Mouse (Mus musculus) limb, embryonic 14.5 days (tissue): ENCODE measurements around the gene Il18bp. TPM values are rescaled to one million over a fixed set of nuclear protein-coding genes. Genes with fewer than 3 reads are reported as not detected.
"Not testable (repeated sequence)": the region's sequence is repeated elsewhere in the genome, so short reads cannot be mapped to it uniquely, and the experiment has no call there.

Experiments used
- ATAC-seq: fragments of 200-750 bp; cut with Nextera tagmentation; 2 replicates; pipeline ENCODE4 v1.8.0; 2017; ENCODE audit warnings: low read depth, moderate number of reproducible peaks, moderate TSS enrichment; ENCODE audit not compliant: low FRiP score
- DNase-seq: peaks from one replicate; pipeline ENCODE4 v3.0.0-alpha.2; 2015; ENCODE audit warnings: low spot score
- H3K27ac ChIP-seq: fragments of 300-500 bp; sonication (generic); replicated peaks from 2 replicates; pipeline ENCODE4 v1.5.1; 2014; ENCODE audit warnings: low read depth, mild to moderate bottlenecking, low read length, moderate library complexity, mixed read lengths
- H3K27me3 ChIP-seq: fragments of 300-500 bp; sonication (generic); 2 replicates; pipeline ENCODE4 v1.6.1; 2014; ENCODE audit warnings: low read length, mixed read lengths; ENCODE audit not compliant: control insufficient read depth, insufficient read depth
- H3K36me3 ChIP-seq: fragments of 300-500 bp; sonication (generic); 2 replicates; pipeline ENCODE4 v1.6.1; 2014; ENCODE audit warnings: mild to moderate bottlenecking, low read length, moderate library complexity, mixed read lengths; ENCODE audit not compliant: control insufficient read depth, insufficient read depth
- H3K4me1 ChIP-seq: fragments of 300-500 bp; sonication (generic); 2 replicates; pipeline ENCODE4 v1.6.1; 2014; ENCODE audit warnings: antibody characterized with exemption, low read length, mixed read lengths; ENCODE audit not compliant: control insufficient read depth, insufficient read depth
- H3K4me2 ChIP-seq: fragments of 300-500 bp; sonication (generic); replicated peaks from 2 replicates; pipeline ENCODE4 v1.6.1; 2014; ENCODE audit warnings: low read depth, mild to moderate bottlenecking, low read length, moderate library complexity; ENCODE audit not compliant: severe bottlenecking
- H3K4me3 ChIP-seq: fragments of 300-500 bp; sonication (generic); replicated peaks from 2 replicates; pipeline ENCODE4 v1.5.1; 2014; ENCODE audit warnings: low read length
- H3K9ac ChIP-seq: fragments of 300-500 bp; sonication (generic); 2 replicates; pipeline ENCODE4 v1.6.1; 2014; ENCODE audit warnings: mild to moderate bottlenecking, low read depth, low read length, moderate library complexity; ENCODE audit not compliant: severe bottlenecking
- H3K9me3 ChIP-seq: fragments of 300-500 bp; sonication (generic); 2 replicates; pipeline ENCODE4 v1.6.1; 2016; ENCODE audit warnings: low read length; ENCODE audit not compliant: control insufficient read depth
- POLR2A ChIP-seq: fragments of 200-500 bp; IDR thresholded peaks from 2 replicates; pipeline ENCODE4 v1.8.0; 2012; ENCODE audit warnings: inconsistent platforms, mild to moderate bottlenecking, moderate library complexity, borderline replicate concordance; ENCODE audit not compliant: insufficient read depth, insufficient read length; ENCODE audit errors: extremely low read depth
- WGBS: fragments of 180-500 bp; shearing (Covaris S2); extraction: QIAGEN DNeasy Blood & Tissue Kit; methylation state at CpG from one replicate; pipeline ENCODE4 v1.1.7; 2014; 5-methylcytosine and 5-hydroxymethylcytosine counted together
- polyA plus RNA-seq, 2 experiments: library from polyadenylated mRNA; depleted of rRNA in 1 of 2; stranded (reverse) in 1 of 2; unstranded in 1 of 2; fragments of >200 nt; fragmentation: Nextera tagmentation in 1 of 2; extraction: Ambion mirVana in 1 of 2; gene quantifications; 2 replicates each; pipeline versions ENCODE4 v1.2.1 to v1.2.3; 2012 to 2014

The Il18bp gene
- polyA plus RNA-seq, 2 experiments: 2.2 to 12.9 TPM

DNA sequence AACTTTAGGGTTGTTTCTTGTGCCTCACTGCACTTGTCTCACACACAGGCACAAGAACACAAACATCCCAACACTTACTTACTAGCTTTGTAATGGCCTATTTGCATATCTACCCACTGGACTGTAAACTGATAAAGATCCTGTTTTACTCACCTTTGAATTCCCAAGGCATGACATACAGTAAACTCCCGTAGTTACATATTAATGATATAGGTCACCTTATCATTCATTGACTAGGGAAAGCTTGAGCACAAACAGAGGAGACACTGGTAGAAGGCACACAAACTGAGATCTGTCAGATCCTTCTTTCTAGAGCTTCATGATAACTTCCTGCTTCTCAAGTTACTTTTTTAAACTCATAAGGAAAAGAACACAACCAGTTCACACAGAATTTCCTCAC lies 43.7 kb upstream of the Il18bp start:
- H3K4me3 ChIP-seq: no peak overlapping the region
- WGBS: 94% methylated on average over 1 of the region's 1 CpGs
- DNase-seq (no peak), ATAC-seq (no peak)
- no peak overlapping the region for H3K27ac ChIP-seq
- peaks cover 11% of the 10 kb centered on the region; the same call in 1 of the 2 replicates for H3K36me3 ChIP-seq
- no peaks in the 10 kb centered on the region for H3K27me3 ChIP-seq
- H3K9me3 ChIP-seq: no peaks in the 10 kb centered on the region
- H3K4me2 ChIP-seq: no peak overlapping the region
- H3K4me1 ChIP-seq: peaks cover 14% of the 10 kb centered on the region
- H3K9ac ChIP-seq: no peak overlapping the region
- TF ChIP-seq POLR2A: no peak

DNA sequence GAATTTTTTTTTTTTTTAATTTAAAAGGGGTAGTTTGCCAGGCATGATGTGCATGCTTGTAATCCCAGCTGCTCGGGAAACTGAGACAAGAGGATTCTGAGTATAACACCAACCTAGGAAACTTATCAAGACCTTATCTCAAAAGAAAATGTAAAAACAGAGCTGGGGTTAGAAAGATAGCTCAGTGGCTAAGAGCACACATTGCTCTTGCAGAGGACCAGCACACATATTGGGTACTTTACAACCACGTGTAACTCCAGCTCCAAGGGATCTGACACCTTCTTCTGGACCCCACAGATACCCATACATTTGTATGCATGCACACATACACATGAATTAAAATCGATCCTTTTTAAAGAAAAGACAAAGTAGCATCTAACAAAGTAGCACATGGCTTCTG lies 42.9 kb upstream of the Il18bp start:
- DNase-seq: no peak
- H3K4me1 ChIP-seq: peaks cover 12% of the 10 kb centered on the region
- H3K4me2 ChIP-seq: no peak overlapping the region
- no peaks in the 10 kb centered on the region for H3K9me3 ChIP-seq
- no peak overlapping the region for H3K9ac ChIP-seq
- no peak for ATAC-seq
- no peak overlapping the region for H3K4me3 ChIP-seq
- no peak for TF ChIP-seq POLR2A
- H3K27ac ChIP-seq: no peak overlapping the region
- H3K36me3 ChIP-seq: peaks cover 18% of the 10 kb centered on the region; the same call in 1 of the 2 replicates
- H3K27me3 ChIP-seq: no peaks in the 10 kb centered on the region
- WGBS: 90% methylated on average over 3 of the region's 3 CpGs

DNA sequence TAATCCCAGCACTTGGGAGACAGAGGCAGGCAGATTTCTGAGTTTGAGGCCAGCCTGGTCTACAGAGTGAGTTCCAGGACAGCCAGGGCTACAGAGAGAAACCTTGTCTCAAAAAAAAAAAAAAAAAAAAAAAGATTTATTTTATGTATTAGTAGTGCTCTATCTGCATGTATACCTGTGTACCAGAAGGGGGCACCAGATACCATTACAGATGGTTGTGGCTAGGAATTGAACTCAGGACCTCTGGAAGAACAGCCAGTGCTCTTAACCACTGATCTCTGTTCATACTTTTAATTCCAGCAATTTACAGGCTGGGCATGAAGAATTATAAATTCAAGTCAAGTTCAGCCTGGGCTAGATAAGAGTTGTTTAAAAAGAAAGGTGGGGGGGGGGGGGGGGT lies 30.0 kb upstream of the Il18bp start:
- not testable (repeated sequence) for H3K27me3 ChIP-seq, H3K4me2 ChIP-seq, ATAC-seq, H3K36me3 ChIP-seq, H3K4me1 ChIP-seq, H3K4me3 ChIP-seq, H3K9me3 ChIP-seq, H3K27ac ChIP-seq, H3K9ac ChIP-seq, DNase-seq

DNA sequence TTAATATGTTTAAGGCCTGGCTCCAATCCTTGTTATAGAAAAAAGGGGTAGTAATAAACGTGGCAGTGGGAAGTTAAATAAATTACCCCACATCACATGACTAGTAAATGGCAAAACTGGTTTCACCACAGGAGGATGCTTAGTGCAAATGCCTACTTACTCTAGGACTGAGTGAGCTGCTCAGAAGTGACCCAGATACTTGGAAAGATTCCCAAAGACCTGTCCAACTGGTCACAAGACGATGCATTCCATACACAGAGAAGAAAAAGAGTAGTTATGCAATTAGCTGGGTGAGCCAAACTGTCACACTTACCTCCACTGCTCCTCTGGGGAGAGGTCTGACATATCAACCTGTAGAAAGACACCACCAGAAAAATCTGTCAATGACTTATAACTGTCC lies 23.8 kb upstream of the Il18bp start:
- H3K4me1 ChIP-seq: 0 out of 2 replicates have a peak, but pooled peaks cover 3% of the 10 kb centered on the region
- H3K4me2 ChIP-seq: no peak overlapping the region
- H3K9me3 ChIP-seq: no peaks in the 10 kb centered on the region
- no peaks in the 10 kb centered on the region for H3K27me3 ChIP-seq
- peaks cover 46% of the 10 kb centered on the region for H3K36me3 ChIP-seq
- H3K4me3 ChIP-seq: no peak overlapping the region
- 57% methylated on average over 2 of the region's 2 CpGs for WGBS
- ATAC-seq: no peak
- DNase-seq: no peak
- no peak overlapping the region for H3K9ac ChIP-seq
- no peak overlapping the region for H3K27ac ChIP-seq
- TF ChIP-seq POLR2A: no peak

DNA sequence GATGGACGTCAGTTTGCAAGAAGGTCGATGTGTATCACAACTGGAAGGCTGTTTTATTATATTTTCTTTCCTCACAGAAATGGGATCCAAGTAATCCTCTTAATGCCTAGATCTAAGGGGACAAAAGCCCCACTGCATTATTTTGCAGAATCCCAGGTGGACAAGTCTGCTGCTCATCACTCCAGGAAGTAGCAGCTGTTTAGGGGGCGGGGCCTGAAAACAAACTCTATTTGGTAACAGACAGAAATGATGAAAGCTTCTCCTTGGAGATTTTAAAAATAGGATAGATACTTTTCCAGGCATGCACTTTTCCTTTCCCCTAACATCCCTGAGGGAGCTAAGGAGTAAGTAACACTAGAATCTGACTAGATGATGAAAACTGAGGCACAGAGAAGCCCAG lies 18.8 kb upstream of the Il18bp start:
- H3K4me1 ChIP-seq: no peaks in the 10 kb centered on the region
- TF ChIP-seq POLR2A: no peak
- no peak overlapping the region for H3K4me3 ChIP-seq
- H3K9me3 ChIP-seq: no peaks in the 10 kb centered on the region
- H3K36me3 ChIP-seq: peaks cover 86% of the 10 kb centered on the region
- H3K4me2 ChIP-seq: no peak overlapping the region
- no peaks in the 10 kb centered on the region for H3K27me3 ChIP-seq
- WGBS: 94% methylated on average over 3 of the region's 3 CpGs
- no peak for ATAC-seq
- DNase-seq: no peak
- H3K9ac ChIP-seq: no peak overlapping the region
- H3K27ac ChIP-seq: no peak overlapping the region

GRCm38 (mm10) chr7:102035534-102035933 lies 17.0 kb upstream of the Il18bp start:
- H3K36me3 ChIP-seq: peaks cover 89% of the 10 kb centered on the region

More at GRCm38 (mm10) chr7:102035534-102035933, 17.0 kb upstream of the Il18bp start:
- Histone ChIP-seq H3K4me2 (no peak overlapping the region), H3K4me3 (no peak overlapping the region), H3K27ac (no peak overlapping the region), H3K27me3 (no peaks in the 10 kb centered on the region), H3K9me3 (no peaks in the 10 kb centered on the region), H3K9ac (no peak overlapping the region), H3K4me1 (no peaks in the 10 kb centered on the region)
- 92% methylated on average over 2 of the region's 2 CpGs for whole genome bisulfite sequencing
- DNase-seq: no peak
- ATAC-seq: no peak
- TF ChIP-seq POLR2A: no peak
